Mouse (Mus musculus) heart, embryonic 15.5 days (tissue): ENCODE results near the gene Rora. TPM values are rescaled to one million over a fixed set of nuclear protein-coding genes. Genes with fewer than 3 reads are reported as not detected.
"Not testable (repeated sequence)": the region's sequence is repeated elsewhere in the genome, so short reads cannot be mapped to it uniquely, and the experiment has no call there.

Experiments
- ATAC-seq: fragments of 200-750 bp; cut with Nextera tagmentation; replicated peaks from 2 replicates; pipeline ENCODE4 v1.8.0; 2017; ENCODE audit warnings: low read depth, moderate TSS enrichment; ENCODE audit not compliant: insufficient number of reproducible peaks, insufficient read depth, low FRiP score
- H3K27ac ChIP-seq: fragments of 300-500 bp; sonication (generic); 2 replicates; pipeline ENCODE4 v1.5.1; 2015; ENCODE audit warnings: mild to moderate bottlenecking, inconsistent platforms
- H3K27me3 ChIP-seq: fragments of 300-500 bp; sonication (generic); 2 replicates; pipeline ENCODE4 v1.6.1; 2015; ENCODE audit warnings: inconsistent platforms
- H3K36me3 ChIP-seq: fragments of 300-500 bp; sonication (generic); 2 replicates; pipeline ENCODE4 v1.6.1; 2015; ENCODE audit warnings: mild to moderate bottlenecking, inconsistent platforms
- H3K4me1 ChIP-seq: fragments of 300-500 bp; sonication (generic); replicated peaks from 2 replicates; pipeline ENCODE4 v1.6.1; 2015; ENCODE audit warnings: inconsistent platforms
- H3K4me2 ChIP-seq: fragments of 300-500 bp; sonication (generic); 2 replicates; pipeline ENCODE4 v1.6.1; 2015; ENCODE audit warnings: inconsistent platforms, mild to moderate bottlenecking, moderate library complexity
- H3K4me3 ChIP-seq: fragments of 300-500 bp; sonication (generic); 2 replicates; pipeline ENCODE4 v1.5.1; 2015; ENCODE audit warnings: mild to moderate bottlenecking, inconsistent platforms
- H3K9ac ChIP-seq: fragments of 300-500 bp; sonication (generic); 2 replicates; pipeline ENCODE4 v1.6.1; 2015; ENCODE audit warnings: mild to moderate bottlenecking, inconsistent platforms
- H3K9me3 ChIP-seq: fragments of 300-500 bp; sonication (generic); replicated peaks from 2 replicates; pipeline ENCODE4 v1.6.1; 2016; ENCODE audit warnings: inconsistent platforms
- WGBS: fragments of 180-500 bp; shearing (Covaris S2); methylation state at CpG from one replicate; pipeline ENCODE4 v1.1.7; 2015; ENCODE audit warnings: mixed read lengths; 5-methylcytosine and 5-hydroxymethylcytosine counted together
- polyA plus RNA-seq: library from polyadenylated mRNA; unstranded; fragments of >200 nt; fragmentation: Nextera tagmentation; extraction: Ambion mirVana; gene quantifications from 2 replicates; pipeline ENCODE4 v1.2.1, GENCODE M21; 2015

Rora gene
- polyA plus RNA-seq, 1 experiment from 2014 or later = 7.3 TPM

- not testable (repeated sequence) for H3K4me2 ChIP-seq, H3K36me3 ChIP-seq, H3K27ac ChIP-seq, H3K4me3 ChIP-seq, ATAC-seq, H3K9ac ChIP-seq, H3K4me1 ChIP-seq, H3K27me3 ChIP-seq, H3K9me3 ChIP-seq
- 93% methylated on average over 5 of the region's 5 CpGs for WGBS
These were observed 446.7 kb downstream of the Rora start for GRCm38 (mm10) chr9:69100153-69100756.

DNA sequence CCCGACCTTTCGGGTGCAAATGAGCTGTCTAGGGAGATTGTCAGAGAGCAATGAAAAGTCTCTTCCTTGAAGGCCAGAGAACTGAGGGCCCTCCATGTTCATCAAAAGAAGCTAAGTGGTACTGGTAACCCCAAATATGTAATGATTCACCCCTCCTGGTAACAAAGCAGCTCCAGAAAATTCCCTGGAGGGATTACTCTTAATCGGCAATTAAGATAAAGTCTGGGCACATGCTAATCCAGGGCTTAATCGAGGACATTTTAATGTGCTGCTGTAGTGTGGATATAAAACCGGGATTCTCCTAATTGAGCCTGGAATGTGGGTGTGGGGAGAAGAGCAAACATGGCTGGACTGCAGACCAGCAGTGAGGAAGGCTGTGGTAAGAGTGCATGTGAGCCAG, 450.7 kb downstream of the Rora start:
- no peak overlapping the region for H3K4me3 ChIP-seq
- 71% methylated on average over 5 of the region's 5 CpGs for WGBS
- no peaks in the 10 kb centered on the region for H3K9me3 ChIP-seq
- H3K27ac ChIP-seq = no peak overlapping the region
- H3K36me3 ChIP-seq = no peaks in the 10 kb centered on the region
- no peak overlapping the region for H3K9ac ChIP-seq
- no peaks in the 10 kb centered on the region for H3K4me1 ChIP-seq
- ATAC-seq = no peak
- H3K4me2 ChIP-seq = no peak overlapping the region
- peaks cover 6% of the 10 kb centered on the region; the same call in 1 of the 2 replicates for H3K27me3 ChIP-seq

GRCm38 (mm10) chr9:69109618-69110300, 456.2 kb downstream of the Rora start:
- ATAC-seq = no peak
- Histone ChIP-seq H3K9ac (no peak overlapping the region), H3K4me2 (no peak overlapping the region), H3K4me3 (no peak overlapping the region), H3K27ac (no peak overlapping the region), H3K36me3 (no peaks in the 10 kb centered on the region), H3K9me3 (no peaks in the 10 kb centered on the region), H3K4me1 (no peaks in the 10 kb centered on the region), H3K27me3 (no peaks in the 10 kb centered on the region; the same call in 1 of the 2 replicates)
- 84% methylated on average over 2 of the region's 2 CpGs for WGBS

DNA sequence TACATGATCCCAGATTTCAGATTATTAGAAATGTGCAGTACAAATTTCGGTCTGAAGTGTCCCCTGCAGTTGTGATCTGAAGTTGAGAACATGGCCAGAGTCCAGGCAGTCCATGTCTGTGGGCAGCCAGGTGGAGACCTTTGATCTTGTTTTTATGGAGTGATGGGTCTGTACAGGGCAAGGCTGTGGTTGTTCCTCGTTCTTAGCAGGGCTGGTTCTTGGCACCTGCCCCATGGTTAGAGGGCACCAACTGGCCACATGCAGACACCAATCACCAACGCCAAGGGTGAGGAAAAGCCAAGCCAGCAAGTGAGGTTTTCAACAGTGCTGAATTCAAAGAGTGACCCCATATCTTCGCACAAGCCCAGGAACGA, 456.7 kb downstream of the Rora start:
- WGBS = 63% methylated on average over 5 of the region's 5 CpGs
- no peaks in the 10 kb centered on the region for H3K4me1 ChIP-seq
- no peak overlapping the region for H3K4me3 ChIP-seq
- no peaks in the 10 kb centered on the region; the same call in 1 of the 2 replicates for H3K27me3 ChIP-seq
- no peaks in the 10 kb centered on the region for H3K9me3 ChIP-seq
- ATAC-seq = no peak
- no peak overlapping the region for H3K9ac ChIP-seq
- no peaks in the 10 kb centered on the region for H3K36me3 ChIP-seq
- H3K4me2 ChIP-seq = no peak overlapping the region
- no peak overlapping the region for H3K27ac ChIP-seq

DNA sequence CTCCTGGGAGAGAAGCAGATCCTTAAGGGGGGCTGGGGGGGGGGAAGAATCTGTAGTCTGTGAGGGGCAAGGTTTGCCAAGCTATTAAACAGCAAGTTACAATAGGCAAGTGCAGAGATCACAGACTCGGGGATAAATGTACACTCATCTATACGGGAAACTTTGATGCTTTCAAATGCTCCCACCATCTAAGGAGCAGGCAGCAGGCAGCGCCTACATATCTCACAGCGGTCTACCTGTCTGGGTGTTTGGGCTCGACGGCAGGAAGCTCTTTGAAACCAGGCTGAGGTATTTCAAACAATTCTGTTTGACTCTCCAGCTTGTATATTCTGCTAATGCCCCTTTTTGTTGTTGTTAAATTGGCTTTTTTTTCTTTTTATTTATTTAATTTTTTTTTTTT, 457.1 kb downstream of the Rora start:
- Histone ChIP-seq H3K9ac (no peak overlapping the region), H3K36me3 (no peaks in the 10 kb centered on the region), H3K4me2 (no peak overlapping the region), H3K9me3 (no peaks in the 10 kb centered on the region), H3K4me3 (no peak overlapping the region), H3K4me1 (no peaks in the 10 kb centered on the region), H3K27ac (no peak overlapping the region), H3K27me3 (no peaks in the 10 kb centered on the region; the same call in 1 of the 2 replicates)
- no peak for ATAC-seq
- 76% methylated on average over 6 of the region's 6 CpGs for WGBS

DNA sequence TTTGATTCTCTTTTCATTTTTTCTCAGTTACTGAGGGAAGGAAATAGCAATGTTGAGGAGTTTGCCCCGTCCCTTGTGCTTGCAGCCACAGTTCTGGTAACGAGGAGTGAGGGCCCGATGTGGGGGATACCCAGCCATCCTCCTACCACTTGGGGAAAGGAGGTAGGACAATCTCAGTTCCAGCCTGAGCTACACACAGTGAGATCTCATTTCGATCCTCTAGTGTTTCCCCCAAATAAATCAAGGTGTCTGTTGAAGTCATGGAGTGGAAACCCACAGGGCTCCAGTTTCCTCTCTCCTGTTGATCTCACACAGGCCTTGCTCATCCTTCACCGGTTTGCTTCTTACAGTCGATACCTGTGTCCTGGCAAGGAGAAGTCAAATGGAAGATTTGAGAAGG, 458.0 kb downstream of the Rora start:
- H3K27me3 ChIP-seq = no peaks in the 10 kb centered on the region; the same call in 1 of the 2 replicates
- no peak overlapping the region for H3K4me2 ChIP-seq
- no peak for ATAC-seq
- no peak overlapping the region for H3K9ac ChIP-seq
- no peak overlapping the region for H3K27ac ChIP-seq
- WGBS = 81% methylated on average over 6 of the region's 6 CpGs
- H3K4me1 ChIP-seq = no peaks in the 10 kb centered on the region
- no peak overlapping the region for H3K4me3 ChIP-seq
- no peaks in the 10 kb centered on the region for H3K9me3 ChIP-seq
- no peaks in the 10 kb centered on the region for H3K36me3 ChIP-seq

- 35% methylated on average over 9 of the region's 9 CpGs for WGBS
These were observed 460.9 kb downstream of the Rora start for GRCm38 (mm10) chr9:69114429-69114984.

DNA sequence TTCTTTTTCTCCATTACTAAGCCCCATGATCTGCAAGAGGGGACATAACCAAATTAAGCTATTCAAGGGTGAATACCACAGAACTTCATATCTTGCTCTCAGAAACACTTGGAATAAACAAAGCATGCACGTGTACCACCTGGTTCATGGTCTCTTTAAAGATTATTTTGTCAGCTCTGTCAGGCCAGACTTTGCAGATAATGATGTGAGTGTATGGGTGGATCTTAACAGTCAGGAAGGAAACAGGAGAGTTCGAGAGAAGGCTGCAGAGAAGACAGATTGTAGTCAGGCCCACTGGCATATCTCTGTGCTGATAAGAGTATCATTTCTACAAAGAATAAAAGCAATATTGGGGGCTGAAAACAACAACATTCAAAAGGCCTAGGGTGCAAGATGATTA, 463.2 kb downstream of the Rora start:
- Histone ChIP-seq H3K4me1 (0 out of 2 replicates have a peak, but pooled peaks cover 3% of the 10 kb centered on the region), H3K36me3 (no peaks in the 10 kb centered on the region), H3K27me3 (no peaks in the 10 kb centered on the region), H3K27ac (no peak overlapping the region), H3K4me2 (no peak overlapping the region), H3K4me3 (no peak overlapping the region), H3K9ac (no peak overlapping the region), H3K9me3 (no peaks in the 10 kb centered on the region)
- no peak for ATAC-seq
- 12% methylated on average over 2 of the region's 2 CpGs for WGBS

More at GRCm38 (mm10) chr9:69114429-69114984, 460.9 kb downstream of the Rora start:
- Histone ChIP-seq H3K27ac (no peak overlapping the region), H3K27me3 (no peaks in the 10 kb centered on the region), H3K4me3 (no peak overlapping the region), H3K4me2 (no peak overlapping the region), H3K36me3 (no peaks in the 10 kb centered on the region), H3K9ac (no peak overlapping the region), H3K9me3 (no peaks in the 10 kb centered on the region), H3K4me1 (no peaks in the 10 kb centered on the region)
- ATAC-seq = no peak

DNA sequence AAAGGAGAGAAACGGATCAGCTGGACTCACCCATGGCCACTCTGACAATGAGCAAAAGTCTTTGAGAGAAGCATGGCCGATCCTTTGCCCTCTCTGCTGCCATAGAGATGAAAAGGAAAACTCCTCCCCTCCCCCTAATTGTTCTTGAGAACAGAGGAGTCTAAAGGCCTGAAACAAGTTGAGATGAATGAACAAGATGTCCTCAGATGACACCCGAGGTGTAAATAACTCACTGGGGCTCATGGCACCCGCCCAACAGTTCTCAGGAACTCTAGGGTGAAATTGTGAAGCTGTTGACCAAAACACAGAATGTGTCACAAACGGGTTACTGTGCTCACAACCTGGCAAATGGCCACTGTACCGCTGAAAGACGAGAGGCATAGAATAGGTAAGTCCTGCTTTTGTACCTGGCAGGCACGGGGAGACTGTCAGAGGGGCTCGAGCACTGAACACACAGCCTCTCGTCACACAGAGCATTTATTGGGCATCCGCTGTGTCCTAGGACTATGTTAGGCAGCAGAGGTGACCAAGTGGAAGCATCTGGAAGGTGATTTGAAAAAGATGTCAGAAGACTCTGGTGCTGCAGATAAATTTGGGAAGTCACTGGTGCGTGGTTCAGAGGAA, 467.6 kb downstream of the Rora start:
- no peak overlapping the region for H3K27ac ChIP-seq
- no peaks in the 10 kb centered on the region; the same call in 1 of the 2 replicates for H3K27me3 ChIP-seq
- H3K4me2 ChIP-seq = no peak overlapping the region
- no peaks in the 10 kb centered on the region for H3K9me3 ChIP-seq
- no peak; the same call in 1 of the 2 replicates for ATAC-seq
- 65% methylated on average over 12 of the region's 12 CpGs for WGBS
- H3K9ac ChIP-seq = no peak overlapping the region
- H3K36me3 ChIP-seq = no peaks in the 10 kb centered on the region
- H3K4me1 ChIP-seq = peaks cover 20% of the 10 kb centered on the region
- H3K4me3 ChIP-seq = no peak overlapping the region

DNA sequence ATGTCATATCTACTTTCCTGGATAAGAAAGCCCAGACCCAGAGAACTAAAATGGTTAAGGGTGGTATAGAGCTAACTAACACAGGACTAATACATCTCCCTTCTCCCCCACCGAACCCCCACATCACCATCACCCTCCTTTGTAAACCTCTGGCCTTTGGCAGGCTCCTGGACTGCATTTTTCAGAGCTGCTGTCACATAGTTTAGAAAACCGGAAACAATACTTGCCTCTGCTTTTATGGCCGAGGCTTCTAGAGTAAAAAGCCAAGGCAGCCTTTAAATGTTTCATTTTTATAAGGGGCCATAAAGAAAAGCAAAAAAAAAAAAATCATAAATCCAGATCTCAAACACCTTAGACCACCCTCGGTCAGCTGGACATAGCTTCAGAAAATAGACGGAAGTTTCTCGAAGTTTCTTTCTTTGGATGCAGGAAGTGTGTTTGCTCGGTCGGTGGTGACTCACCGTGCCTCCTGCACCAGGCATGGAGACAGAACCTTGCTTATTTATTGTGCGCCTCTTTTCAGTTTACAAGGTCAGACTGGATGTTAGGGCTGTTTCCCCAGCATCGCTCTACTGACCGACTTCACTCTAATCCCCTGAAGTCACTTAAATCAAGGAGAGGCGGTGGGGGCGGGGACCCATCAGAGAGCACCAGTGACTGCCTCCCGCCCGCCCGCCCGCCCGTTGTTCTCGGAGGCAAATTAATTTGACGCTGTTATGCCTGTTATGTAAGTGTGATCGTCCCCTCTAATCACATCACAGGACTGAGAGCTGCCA, 471.6 kb downstream of the Rora start:
- Histone ChIP-seq H3K4me2 (peak overlapping the region; percentile 67), H3K27ac (peak overlapping the region; percentile 40; the same call in 1 of the 2 replicates), H3K27me3 (no peaks in the 10 kb centered on the region; the same call in 1 of the 2 replicates), H3K4me1 (peaks cover 34% of the 10 kb centered on the region), H3K4me3 (peak overlapping the region; percentile 41), H3K9me3 (no peaks in the 10 kb centered on the region), H3K36me3 (no peaks in the 10 kb centered on the region), H3K9ac (no peak overlapping the region)
- no peak for ATAC-seq
- 5% methylated on average over 22 of the region's 22 CpGs for WGBS

DNA sequence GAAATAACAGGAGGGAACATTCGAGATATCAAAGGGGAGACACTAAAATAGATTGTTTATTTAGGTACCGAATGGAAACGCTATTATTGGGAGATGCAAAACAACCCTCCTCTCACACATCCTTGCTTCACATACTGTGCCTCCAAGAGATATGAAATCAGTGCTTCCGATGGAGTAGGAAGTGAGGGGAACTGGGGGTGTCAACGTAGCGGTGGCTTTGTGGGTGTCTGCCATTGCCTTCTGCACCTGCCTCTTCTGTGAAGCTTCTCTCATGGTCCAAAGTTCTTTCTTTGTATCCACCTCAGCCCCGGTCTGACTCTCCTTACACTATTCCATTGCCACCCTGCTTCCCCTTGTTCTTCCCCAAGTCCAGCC, 472.2 kb downstream of the Rora start:
- Histone ChIP-seq H3K9me3 (no peaks in the 10 kb centered on the region), H3K36me3 (no peaks in the 10 kb centered on the region), H3K4me3 (peak overlapping the region; percentile 41), H3K27me3 (no peaks in the 10 kb centered on the region; the same call in 1 of the 2 replicates), H3K9ac (no peak overlapping the region), H3K4me2 (peak overlapping the region; percentile 67), H3K27ac (peak overlapping the region; percentile 40; the same call in 1 of the 2 replicates), H3K4me1 (peaks cover 34% of the 10 kb centered on the region)
- 27% methylated on average over 7 of the region's 7 CpGs for WGBS
- no peak for ATAC-seq
